Mouse (Mus musculus): Measurements from ENCODE around the gene Fbxw5. TPM values are rescaled to one million over a fixed set of nuclear protein-coding genes. Genes with fewer than 3 reads are reported as not detected.

The Fbxw5 gene
- 86.0 and 92.1 TPM in 2 replicates for polyA plus RNA-seq (2016; fragmentation: Nextera tagmentation; extraction: Ambion mirVana)

GRCm38 (mm10) chr2:25500576-25501405 is at the start of gene Fbxw5:
Gene Fbxw5, plus strand, starts transcription at chr2:25500750.
- peak within 1 kb of the TSS; percentile 95 for H3K27ac ChIP-seq
- H3K4me3 ChIP-seq = peak within 1 kb of the TSS; percentile 91
- peak; percentile 98 for DNase-seq (ENCODE audit: low spot score)
- H3K9me3 ChIP-seq = no peaks in the 10 kb centered on the region
- under 1% methylated on average over 41 of the region's 44 CpGs for WGBS
- peaks cover 35% of the 10 kb centered on the region for H3K36me3 ChIP-seq
- no peaks in the 10 kb centered on the region for H3K27me3 ChIP-seq (ENCODE audit: insufficient read depth, poor library complexity, severe bottlenecking)
- peaks cover 44% of the 10 kb centered on the region for H3K4me1 ChIP-seq

GRCm38 (mm10) chr2:25450853-25451647 is 49.5 kb upstream of the Fbxw5 start:
- no peaks in the 10 kb centered on the region for H3K9me3 ChIP-seq
- H3K36me3 ChIP-seq = no peaks in the 10 kb centered on the region
- WGBS = 79% methylated on average over 8 of the region's 8 CpGs
- peaks cover 20% of the 10 kb centered on the region for H3K27me3 ChIP-seq (ENCODE audit: insufficient read depth, poor library complexity, severe bottlenecking)
- DNase-seq (ENCODE audit: low spot score) = no peak
- H3K4me3 ChIP-seq = no peak overlapping the region
- peaks cover 2% of the 10 kb centered on the region; the same call in 1 of the 2 replicates for H3K4me1 ChIP-seq
- H3K27ac ChIP-seq = no peak overlapping the region

GRCm38 (mm10) chr2:25452951-25453350 is 47.6 kb upstream of the Fbxw5 start:
- H3K4me3 ChIP-seq = no peak overlapping the region
- no peaks in the 10 kb centered on the region for H3K9me3 ChIP-seq
- no peak overlapping the region for H3K27ac ChIP-seq
- H3K27me3 ChIP-seq (ENCODE audit: insufficient read depth, poor library complexity, severe bottlenecking) = peaks cover 8% of the 10 kb centered on the region; the same call in 1 of the 2 replicates
- no peaks in the 10 kb centered on the region for H3K36me3 ChIP-seq
- DNase-seq (ENCODE audit: low spot score) = no peak
- 58% methylated on average over 1 of the region's 1 CpGs for WGBS
- peaks cover 14% of the 10 kb centered on the region; the same call in 1 of the 2 replicates for H3K4me1 ChIP-seq

GRCm38 (mm10) chr2:25456205-25456953 is 44.2 kb upstream of the Fbxw5 start, which contains the start of gene Clic3:
Gene Clic3, plus strand, starts transcription at chr2:25456838.
- no peak within 1 kb of the TSS for H3K4me3 ChIP-seq

GRCm38 (mm10) chr2:25457022-25457896 is 43.3 kb upstream of the Fbxw5 start:
- WGBS = 78% methylated on average over 9 of the region's 9 CpGs
- Histone ChIP-seq H3K9me3 (no peaks in the 10 kb centered on the region), H3K27me3 (ENCODE audit: insufficient read depth, poor library complexity, severe bottlenecking) (peaks cover 7% of the 10 kb centered on the region; the same call in 1 of the 2 replicates), H3K27ac (no peak overlapping the region), H3K36me3 (peaks cover 12% of the 10 kb centered on the region), H3K4me1 (peaks cover 36% of the 10 kb centered on the region), H3K4me3 (no peak overlapping the region)
- DNase-seq (ENCODE audit: low spot score) = no peak

More at GRCm38 (mm10) chr2:25456205-25456953, 44.2 kb upstream of the Fbxw5 start, which contains the start of gene Clic3:
- Histone ChIP-seq H3K27me3 (ENCODE audit: insufficient read depth, poor library complexity, severe bottlenecking) (peaks cover 7% of the 10 kb centered on the region; the same call in 1 of the 2 replicates), H3K27ac (no peak within 1 kb of the TSS), H3K4me1 (peaks cover 32% of the 10 kb centered on the region), H3K9me3 (no peaks in the 10 kb centered on the region), H3K36me3 (peaks cover 12% of the 10 kb centered on the region)
- 39% methylated on average over 14 of the region's 14 CpGs for WGBS
- no peak for DNase-seq (ENCODE audit: low spot score)

GRCm38 (mm10) chr2:25458911-25459310 is 41.6 kb upstream of the Fbxw5 start:
- WGBS = 73% methylated on average over 5 of the region's 5 CpGs
- no peak for DNase-seq (ENCODE audit: low spot score)
- Histone ChIP-seq H3K27ac (no peak overlapping the region), H3K36me3 (peaks cover 12% of the 10 kb centered on the region), H3K4me1 (peaks cover 36% of the 10 kb centered on the region), H3K27me3 (ENCODE audit: insufficient read depth, poor library complexity, severe bottlenecking) (peaks cover 7% of the 10 kb centered on the region; the same call in 1 of the 2 replicates), H3K9me3 (no peaks in the 10 kb centered on the region), H3K4me3 (no peak overlapping the region)

GRCm38 (mm10) chr2:25460135-25460534 is 40.4 kb upstream of the Fbxw5 start:
- Histone ChIP-seq H3K36me3 (peaks cover 12% of the 10 kb centered on the region), H3K27ac (peak overlapping the region; percentile 89), H3K4me1 (peaks cover 36% of the 10 kb centered on the region), H3K4me3 (peak overlapping the region; percentile 81), H3K9me3 (no peaks in the 10 kb centered on the region), H3K27me3 (ENCODE audit: insufficient read depth, poor library complexity, severe bottlenecking) (peaks cover 7% of the 10 kb centered on the region; the same call in 1 of the 2 replicates)
- WGBS = 38% methylated on average over 5 of the region's 5 CpGs
- DNase-seq (ENCODE audit: low spot score) = no peak

GRCm38 (mm10) chr2:25460551-25461309 is 39.8 kb upstream of the Fbxw5 start, which contains the start of gene Paxx:
Gene Paxx, minus strand, starts transcription at chr2:25461094.
- under 1% methylated on average over 48 of the region's 48 CpGs for WGBS
- DNase-seq (ENCODE audit: low spot score) = peak; percentile 98
- peak within 1 kb of the TSS; percentile 81 for H3K4me3 ChIP-seq
- H3K27me3 ChIP-seq (ENCODE audit: insufficient read depth, poor library complexity, severe bottlenecking) = peaks cover 7% of the 10 kb centered on the region; the same call in 1 of the 2 replicates
- peaks cover 12% of the 10 kb centered on the region for H3K36me3 ChIP-seq
- H3K4me1 ChIP-seq = peaks cover 39% of the 10 kb centered on the region
- H3K27ac ChIP-seq = peak within 1 kb of the TSS; percentile 89
- H3K9me3 ChIP-seq = no peaks in the 10 kb centered on the region

- Histone ChIP-seq H3K36me3 (peaks cover 12% of the 10 kb centered on the region), H3K4me3 (peak overlapping the region; percentile 81), H3K9me3 (no peaks in the 10 kb centered on the region), H3K27ac (peak overlapping the region; percentile 89), H3K4me1 (peaks cover 38% of the 10 kb centered on the region), H3K27me3 (ENCODE audit: insufficient read depth, poor library complexity, severe bottlenecking) (peaks cover 7% of the 10 kb centered on the region; the same call in 1 of the 2 replicates)
- DNase-seq (ENCODE audit: low spot score) = no peak
- WGBS = 31% methylated on average over 3 of the region's 3 CpGs
These were observed 39.1 kb upstream of the Fbxw5 start for GRCm38 (mm10) chr2:25461407-25461806.

GRCm38 (mm10) chr2:25463630-25464029 is 36.9 kb upstream of the Fbxw5 start:
- Histone ChIP-seq H3K4me1 (peaks cover 41% of the 10 kb centered on the region), H3K27me3 (ENCODE audit: insufficient read depth, poor library complexity, severe bottlenecking) (no peaks in the 10 kb centered on the region; the same call in 1 of the 2 replicates), H3K9me3 (no peaks in the 10 kb centered on the region), H3K4me3 (no peak overlapping the region), H3K36me3 (peaks cover 8% of the 10 kb centered on the region), H3K27ac (no peak overlapping the region)
- 76% methylated on average over 3 of the region's 3 CpGs for WGBS
- DNase-seq (ENCODE audit: low spot score) = no peak

GRCm38 (mm10) chr2:25465256-25465655 is 35.3 kb upstream of the Fbxw5 start:
- H3K36me3 ChIP-seq = no peaks in the 10 kb centered on the region
- H3K9me3 ChIP-seq = no peaks in the 10 kb centered on the region
- H3K4me1 ChIP-seq = peaks cover 38% of the 10 kb centered on the region
- WGBS = 78% methylated on average over 2 of the region's 2 CpGs
- no peak overlapping the region for H3K4me3 ChIP-seq
- H3K27me3 ChIP-seq (ENCODE audit: insufficient read depth, poor library complexity, severe bottlenecking) = peaks cover 9% of the 10 kb centered on the region; the same call in 1 of the 2 replicates
- no peak for DNase-seq (ENCODE audit: low spot score)
- peak overlapping the region; percentile 52; the same call in 1 of the 2 replicates for H3K27ac ChIP-seq
